In genomic region chr4:79362522-79362921, GRCm38 (mm10) we compare ENCODE assay signal across 25 mouse cellular contexts.
"Had no signal": no experiment of that assay in that cellular context is flagged by ENCODE, and none has a peak within 500 bp of the region (broad histone marks: within the 10 kb centered on the region; RNA-seq: fewer than 3 reads in every experiment).

No protein-coding gene starts in this region.

- H3K9ac ChIP-seq: heart, embryonic 13.5 days; heart, embryonic 15.5 days; hindbrain, embryonic 12.5 days; hindbrain, embryonic 14.5 days; limb, embryonic 13.5 days; limb, embryonic 15.5 days; liver, embryonic 12.5 days; liver, embryonic 14.5 days had no signal

- H3K4me1 ChIP-seq: heart, embryonic 13.5 days; heart, embryonic 15.5 days; hindbrain, embryonic 10.5 days; hindbrain, embryonic 12.5 days; limb, embryonic 13.5 days; limb, embryonic 15.5 days; liver, embryonic 12.5 days had no signal

- H3K27me3 ChIP-seq: heart, embryonic 13.5 days; heart, embryonic 15.5 days; hindbrain, embryonic 12.5 days; limb, embryonic 13.5 days; limb, embryonic 15.5 days; liver, embryonic 12.5 days had no signal

- H3K27ac ChIP-seq: gastrocnemius, adult 2 months; heart, adult 2 months; heart, embryonic 13.5 days; heart, embryonic 15.5 days; hindbrain, embryonic 10.5 days; hindbrain, embryonic 12.5 days; hindbrain, embryonic 14.5 days; limb, embryonic 13.5 days; limb, embryonic 15.5 days; liver, embryonic 12.5 days; liver, embryonic 14.5 days had no signal

- H3K4me3 ChIP-seq: gastrocnemius, adult 2 months; heart, adult 2 months; heart, embryonic 13.5 days; heart, embryonic 15.5 days; hindbrain, embryonic 10.5 days; hindbrain, embryonic 12.5 days; limb, embryonic 13.5 days; limb, embryonic 15.5 days; liver, embryonic 12.5 days had no signal

- H3K4me2 ChIP-seq: heart, embryonic 11.5 days; heart, embryonic 13.5 days; heart, embryonic 15.5 days; hindbrain, embryonic 12.5 days; hindbrain, embryonic 14.5 days; limb, embryonic 13.5 days; limb, embryonic 15.5 days; liver, embryonic 12.5 days had no signal

- H3K9me3 ChIP-seq: heart, embryonic 13.5 days; heart, embryonic 15.5 days; hindbrain, embryonic 10.5 days; hindbrain, embryonic 12.5 days; limb, embryonic 13.5 days; limb, embryonic 15.5 days; liver, embryonic 12.5 days had no signal

- DNase-seq: gastrocnemius, adult 2 months; gastrocnemius, postnatal 10 days; gastrocnemius, postnatal 25 days; heart, adult 2 months; heart, postnatal 4 days; kidney, adult 18-20 months; kidney, adult 8-10 months; kidney, postnatal 10 days; kidney, postnatal 36 days; layer of hippocampus, adult 9-11 months; layer of hippocampus, postnatal 36 days; left cerebral cortex, postnatal 4 days had no signal

- ATAC-seq: hindbrain, embryonic 16.5 days; inflammation-experienced regulatory T-cells, adult 6 months; intestine, postnatal 0 days; liver, embryonic 12.5 days had no signal

- H3K36me3 ChIP-seq: heart, embryonic 13.5 days; heart, embryonic 15.5 days; hindbrain, embryonic 10.5 days; hindbrain, embryonic 12.5 days; limb, embryonic 13.5 days; limb, embryonic 15.5 days; liver, embryonic 12.5 days had no signal
